Mouse (Mus musculus): Measurements from ENCODE around the gene Pxt1.

GRCm38 (mm10) chr17:28967021-28967610, 23.5 kb upstream of the Pxt1 start:
- TF ChIP-seq MYOD1 (IDR thresholded peaks at IDR 0.05; ENCODE audit: control insufficient read depth, insufficient read length, low read depth), result no peak
- TF ChIP-seq CTCF (IDR thresholded peaks at IDR 0.05; ENCODE audit: control insufficient read depth, insufficient read depth, insufficient read length), result no peak
- no peak for TF ChIP-seq FOSL1 (IDR thresholded peaks at IDR 0.05; ENCODE audit: insufficient read depth, low read length, poor library complexity, severe bottlenecking)
- TF ChIP-seq CEBPB (IDR thresholded peaks at IDR 0.05; ENCODE audit: low read depth), result no peak
- TF ChIP-seq MAX (IDR thresholded peaks at IDR 0.05), result no peak
- no peak for TF ChIP-seq USF1 (IDR thresholded peaks at IDR 0.05; ENCODE audit: low read depth)
- TF ChIP-seq MYOG (IDR thresholded peaks at IDR 0.05; ENCODE audit: control insufficient read depth, extremely low read depth, insufficient read length), result no peak
